Mouse (Mus musculus): ENCODE results near the gene Strn3. TPM values are rescaled to one million over a fixed set of nuclear protein-coding genes. Genes with fewer than 3 reads are reported as not detected.

The Strn3 gene
- polyA plus RNA-seq (2015; fragmentation: Nextera tagmentation; extraction: Ambion mirVana) = 45.7 and 46.3 TPM in 2 replicates

GRCm38 (mm10) chr12:51691845-51692632 lies at the start of gene Strn3:
TSS of gene Strn3 (minus strand) at chr12:51691897.
- Histone ChIP-seq H3K27me3 (no peaks in the 10 kb centered on the region), H3K4me2 (replicated peaks) (peak within 1 kb of the TSS; percentile 84), H3K27ac (peak within 1 kb of the TSS; percentile 100), H3K9ac (replicated peaks) (peak within 1 kb of the TSS; percentile 99), H3K9me3 (no peaks in the 10 kb centered on the region), H3K4me3 (replicated peaks) (peak within 1 kb of the TSS; percentile 97), H3K36me3 (no peaks in the 10 kb centered on the region), H3K4me1 (replicated peaks) (peaks cover 22% of the 10 kb centered on the region)
- under 1% methylated on average over 49 of the region's 56 CpGs for WGBS
- peak; percentile 97 for ATAC-seq

- Histone ChIP-seq H3K27ac (no peak overlapping the region), H3K27me3 (no peaks in the 10 kb centered on the region), H3K4me3 (replicated peaks) (no peak overlapping the region), H3K4me2 (replicated peaks) (no peak overlapping the region), H3K9ac (replicated peaks) (no peak overlapping the region), H3K4me1 (replicated peaks) (no peaks in the 10 kb centered on the region), H3K9me3 (no peaks in the 10 kb centered on the region), H3K36me3 (peaks cover 11% of the 10 kb centered on the region; the same call in 1 of the 2 replicates)
- WGBS = 35% methylated on average over 1 of the region's 1 CpGs
- no peak for ATAC-seq
These were observed 45.1 kb upstream of the Strn3 start for GRCm38 (mm10) chr12:51736807-51737206.

DNA sequence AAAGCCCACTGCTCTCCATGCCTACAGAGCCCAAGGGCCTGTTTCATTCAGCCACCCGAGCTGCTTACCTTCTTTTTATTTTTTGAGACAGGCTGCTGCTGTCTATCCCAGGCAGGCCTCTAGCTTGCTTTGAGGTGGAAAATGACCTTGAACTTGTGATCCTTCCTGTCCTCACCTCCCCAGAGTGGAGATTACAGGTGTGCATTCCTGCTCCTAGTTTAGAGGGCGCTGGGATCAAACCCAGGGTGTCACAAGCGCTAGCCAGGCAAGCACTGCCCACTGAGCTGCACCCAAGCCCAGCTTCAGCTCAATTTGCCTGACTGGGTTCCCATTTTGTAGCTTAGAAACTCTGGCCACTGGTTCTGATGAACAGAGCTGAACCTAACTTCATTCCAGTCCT lies 44.7 kb upstream of the Strn3 start:
- no peak for ATAC-seq
- H3K27me3 ChIP-seq = no peaks in the 10 kb centered on the region
- H3K4me2 ChIP-seq (replicated peaks) = no peak overlapping the region
- 73% methylated on average over 3 of the region's 3 CpGs for WGBS
- no peaks in the 10 kb centered on the region for H3K9me3 ChIP-seq
- no peak overlapping the region for H3K9ac ChIP-seq (replicated peaks)
- no peaks in the 10 kb centered on the region for H3K4me1 ChIP-seq (replicated peaks)
- no peak overlapping the region for H3K4me3 ChIP-seq (replicated peaks)
- H3K36me3 ChIP-seq = peaks cover 6% of the 10 kb centered on the region; the same call in 1 of the 2 replicates
- no peak overlapping the region for H3K27ac ChIP-seq

GRCm38 (mm10) chr12:51735840-51736271 lies 44.2 kb upstream of the Strn3 start:
- no peaks in the 10 kb centered on the region for H3K27me3 ChIP-seq
- H3K4me1 ChIP-seq (replicated peaks) = no peaks in the 10 kb centered on the region
- ATAC-seq = no peak
- peaks cover 9% of the 10 kb centered on the region for H3K36me3 ChIP-seq
- no peak overlapping the region for H3K4me2 ChIP-seq (replicated peaks)
- no peak overlapping the region for H3K9ac ChIP-seq (replicated peaks)
- no peak overlapping the region for H3K27ac ChIP-seq
- no peak overlapping the region for H3K4me3 ChIP-seq (replicated peaks)
- 59% methylated on average over 7 of the region's 7 CpGs for WGBS
- H3K9me3 ChIP-seq = no peaks in the 10 kb centered on the region

DNA sequence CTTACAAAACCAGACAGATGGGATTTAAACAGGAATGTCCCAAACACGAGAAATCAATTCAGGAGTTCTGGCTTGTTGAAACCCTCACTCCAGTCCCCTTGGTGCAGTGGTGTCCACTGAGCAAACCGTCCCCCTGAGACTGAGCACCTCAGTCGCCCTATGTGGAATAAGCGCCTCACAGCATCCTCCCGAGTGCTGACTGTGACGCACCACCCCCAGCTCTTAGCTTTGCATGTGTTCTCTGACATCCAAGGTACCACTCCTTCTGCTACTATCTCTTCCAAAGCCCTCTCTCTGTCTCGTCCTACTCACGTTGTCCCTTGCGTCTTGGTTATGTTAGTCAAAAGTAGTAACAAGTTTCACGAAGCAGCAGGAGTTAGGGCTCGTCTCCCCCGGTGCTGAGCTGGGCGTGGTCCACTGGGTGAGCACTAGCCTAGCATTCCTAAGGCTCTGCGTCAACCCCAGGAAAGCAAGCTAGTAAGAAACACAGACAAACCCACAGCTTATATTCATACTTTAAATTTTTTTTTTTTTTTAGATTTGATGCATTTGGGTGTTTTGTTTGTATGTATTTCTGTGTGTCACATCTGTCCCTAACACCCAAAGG lies 43.0 kb upstream of the Strn3 start:
- Histone ChIP-seq H3K27me3 (no peaks in the 10 kb centered on the region), H3K36me3 (peaks cover 12% of the 10 kb centered on the region), H3K4me1 (replicated peaks) (no peaks in the 10 kb centered on the region), H3K4me3 (replicated peaks) (no peak overlapping the region), H3K9ac (replicated peaks) (no peak overlapping the region), H3K4me2 (replicated peaks) (no peak overlapping the region), H3K27ac (no peak overlapping the region), H3K9me3 (no peaks in the 10 kb centered on the region)
- no peak for ATAC-seq
- 81% methylated on average over 14 of the region's 14 CpGs for WGBS

DNA sequence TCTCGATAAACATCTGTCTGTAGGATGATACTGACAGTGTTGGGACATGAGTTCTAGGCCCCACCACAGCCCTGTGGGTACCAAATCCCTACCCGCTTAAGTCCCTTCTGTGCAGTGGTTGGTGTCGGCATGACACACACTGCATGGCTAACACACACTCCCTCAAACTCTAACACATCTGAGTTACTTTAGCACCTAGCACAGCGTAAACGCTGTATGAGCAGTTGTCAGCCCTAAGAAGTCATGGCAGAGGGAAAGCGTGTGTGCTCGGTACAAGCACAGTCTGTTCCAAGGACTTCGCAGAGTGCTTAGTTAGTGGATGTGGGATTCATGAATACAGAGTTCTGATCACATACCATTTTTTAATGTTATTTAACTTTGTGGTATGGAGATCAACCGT lies 38.1 kb upstream of the Strn3 start:
- H3K4me3 ChIP-seq (replicated peaks) = no peak overlapping the region
- H3K4me1 ChIP-seq (replicated peaks) = no peaks in the 10 kb centered on the region
- H3K27me3 ChIP-seq = no peaks in the 10 kb centered on the region
- ATAC-seq = no peak
- no peak overlapping the region for H3K27ac ChIP-seq
- H3K4me2 ChIP-seq (replicated peaks) = no peak overlapping the region
- no peak overlapping the region for H3K9ac ChIP-seq (replicated peaks)
- H3K9me3 ChIP-seq = no peaks in the 10 kb centered on the region
- H3K36me3 ChIP-seq = peaks cover 15% of the 10 kb centered on the region
- 96% methylated on average over 9 of the region's 9 CpGs for whole genome bisulfite sequencing

DNA sequence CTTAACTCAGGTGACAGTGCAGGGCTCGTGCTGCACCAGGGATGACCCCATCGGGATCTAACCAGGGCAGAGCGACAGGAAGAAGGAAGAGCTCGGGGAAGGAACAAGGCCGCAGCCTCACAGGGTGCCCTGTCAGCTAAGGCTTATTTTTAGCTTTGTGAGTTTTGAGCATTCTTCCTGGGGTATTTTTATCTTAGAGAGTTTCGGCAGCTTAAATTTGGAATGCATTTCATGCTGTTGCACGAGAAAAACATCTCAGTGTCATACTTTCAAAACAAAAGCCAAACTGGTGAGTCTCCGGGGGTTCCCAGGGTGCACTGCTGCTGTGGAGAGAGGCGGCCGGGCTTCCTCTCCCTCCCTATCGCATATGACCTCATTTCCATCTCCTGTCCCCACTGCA lies 37.4 kb upstream of the Strn3 start:
- WGBS = 79% methylated on average over 11 of the region's 11 CpGs
- no peak overlapping the region for H3K4me3 ChIP-seq (replicated peaks)
- H3K4me2 ChIP-seq (replicated peaks) = no peak overlapping the region
- H3K9ac ChIP-seq (replicated peaks) = no peak overlapping the region
- no peaks in the 10 kb centered on the region for H3K4me1 ChIP-seq (replicated peaks)
- H3K36me3 ChIP-seq = peaks cover 14% of the 10 kb centered on the region
- H3K9me3 ChIP-seq = no peaks in the 10 kb centered on the region
- ATAC-seq = no peak
- no peak overlapping the region for H3K27ac ChIP-seq
- H3K27me3 ChIP-seq = no peaks in the 10 kb centered on the region

- H3K27ac ChIP-seq = no peak overlapping the region
- 94% methylated on average over 8 of the region's 8 CpGs for WGBS
- H3K27me3 ChIP-seq = no peaks in the 10 kb centered on the region
- peaks cover 32% of the 10 kb centered on the region for H3K36me3 ChIP-seq
- no peaks in the 10 kb centered on the region; the same call in 1 of the 2 replicates for H3K4me1 ChIP-seq (replicated peaks)
- no peaks in the 10 kb centered on the region for H3K9me3 ChIP-seq
- ATAC-seq = no peak
- no peak overlapping the region for H3K4me3 ChIP-seq (replicated peaks)
- H3K9ac ChIP-seq (replicated peaks) = no peak overlapping the region
- no peak overlapping the region for H3K4me2 ChIP-seq (replicated peaks)
These were observed 30.1 kb upstream of the Strn3 start for GRCm38 (mm10) chr12:51721836-51722235.

GRCm38 (mm10) chr12:51718617-51719016 lies 26.9 kb upstream of the Strn3 start:
- Histone ChIP-seq H3K9me3 (0 out of 2 replicates have a peak, but pooled peaks cover under 1% of the 10 kb centered on the region), H3K9ac (replicated peaks) (no peak overlapping the region), H3K4me2 (replicated peaks) (no peak overlapping the region), H3K4me1 (replicated peaks) (no peaks in the 10 kb centered on the region; the same call in 1 of the 2 replicates), H3K36me3 (peaks cover 20% of the 10 kb centered on the region), H3K27ac (no peak overlapping the region), H3K27me3 (no peaks in the 10 kb centered on the region), H3K4me3 (replicated peaks) (no peak overlapping the region)
- no peak for ATAC-seq
- WGBS = 96% methylated on average over 6 of the region's 6 CpGs

GRCm38 (mm10) chr12:51712685-51713084 lies 21.0 kb upstream of the Strn3 start:
- no peak overlapping the region for H3K4me3 ChIP-seq (replicated peaks)
- H3K36me3 ChIP-seq = no peaks in the 10 kb centered on the region
- H3K27ac ChIP-seq = no peak overlapping the region
- H3K4me1 ChIP-seq (replicated peaks) = no peaks in the 10 kb centered on the region
- no peak for ATAC-seq
- H3K27me3 ChIP-seq = no peaks in the 10 kb centered on the region
- H3K9ac ChIP-seq (replicated peaks) = no peak overlapping the region
- 93% methylated on average over 1 of the region's 1 CpGs for WGBS
- no peak overlapping the region for H3K4me2 ChIP-seq (replicated peaks)
- H3K9me3 ChIP-seq = 0 out of 2 replicates have a peak, but pooled peaks cover 2% of the 10 kb centered on the region

DNA sequence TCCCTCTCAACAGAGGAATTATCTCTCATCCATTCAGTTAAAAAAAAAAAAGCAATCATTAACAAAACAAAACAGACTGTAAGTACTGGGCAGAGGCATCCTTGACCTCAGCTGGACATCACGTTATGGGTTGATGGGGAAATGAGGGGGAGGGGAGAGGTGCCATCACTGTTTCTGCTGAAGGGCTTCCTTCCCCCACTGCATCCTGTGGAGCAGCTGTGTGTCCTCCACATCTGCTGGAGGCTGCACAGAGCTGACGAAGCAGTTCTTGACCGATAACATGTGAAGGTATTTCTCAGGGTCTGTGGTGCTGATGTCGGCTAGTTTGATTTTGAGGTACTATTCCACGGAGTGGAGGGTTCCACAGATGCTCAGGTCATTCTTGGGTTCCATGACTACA lies 18.5 kb upstream of the Strn3 start:
- no peaks in the 10 kb centered on the region for H3K4me1 ChIP-seq (replicated peaks)
- H3K27me3 ChIP-seq = no peaks in the 10 kb centered on the region
- ATAC-seq = no peak
- no peak overlapping the region for H3K4me2 ChIP-seq (replicated peaks)
- 82% methylated on average over 5 of the region's 5 CpGs for WGBS
- 0 out of 2 replicates have a peak, but pooled peaks cover 2% of the 10 kb centered on the region for H3K9me3 ChIP-seq
- H3K9ac ChIP-seq (replicated peaks) = no peak overlapping the region
- H3K4me3 ChIP-seq (replicated peaks) = no peak overlapping the region
- H3K27ac ChIP-seq = no peak overlapping the region
- no peaks in the 10 kb centered on the region for H3K36me3 ChIP-seq

- H3K27me3 ChIP-seq = no peaks in the 10 kb centered on the region
- H3K36me3 ChIP-seq = no peaks in the 10 kb centered on the region
- ATAC-seq = no peak
These were observed 18.0 kb upstream of the Strn3 start for GRCm38 (mm10) chr12:51709741-51710140.

More at GRCm38 (mm10) chr12:51709741-51710140, 18.0 kb upstream of the Strn3 start:
- Histone ChIP-seq H3K27ac (no peak overlapping the region), H3K4me2 (replicated peaks) (no peak overlapping the region), H3K9me3 (0 out of 2 replicates have a peak, but pooled peaks cover 2% of the 10 kb centered on the region), H3K4me3 (replicated peaks) (no peak overlapping the region), H3K9ac (replicated peaks) (no peak overlapping the region), H3K4me1 (replicated peaks) (no peaks in the 10 kb centered on the region)
- 83% methylated on average over 3 of the region's 3 CpGs for WGBS

Data from midbrain, embryonic 13.5 days (tissue).